Mouse (Mus musculus): ENCODE results near the gene Mmab. TPM values are rescaled to one million over a fixed set of nuclear protein-coding genes. Genes with fewer than 3 reads are reported as not detected.

Mmab gene
- polyA plus RNA-seq, 1 experiment, result 6.7 TPM

DNA sequence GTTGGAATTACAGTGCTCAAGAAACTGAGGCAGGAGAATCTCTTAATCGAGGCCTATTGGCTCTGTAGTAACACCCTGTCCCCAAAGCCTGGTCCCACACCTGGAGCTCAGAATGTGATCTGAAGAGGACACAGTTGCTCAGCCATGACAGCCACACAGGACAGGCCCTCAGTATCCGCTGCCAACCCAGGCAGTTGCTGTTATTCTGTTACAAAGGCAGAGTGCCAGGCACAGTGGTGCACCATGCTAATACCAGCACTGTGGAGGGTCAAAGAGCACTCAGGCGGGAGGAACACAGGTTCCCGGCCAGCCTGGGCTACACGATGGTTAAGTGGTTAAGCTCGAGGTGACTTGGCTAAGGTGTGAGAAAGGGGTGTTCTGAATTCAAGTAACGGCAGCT lies 14.1 kb downstream of the Mmab start:
- no peak overlapping the region for H3K4me3 ChIP-seq (ENCODE audit: low read depth, low read length)
- no peaks in the 10 kb centered on the region for H3K27me3 ChIP-seq (ENCODE audit: control insufficient read depth, insufficient read depth, low read length)
- 56% methylated on average over 7 of the region's 7 CpGs for WGBS
- no peaks in the 10 kb centered on the region for H3K4me1 ChIP-seq (ENCODE audit: control insufficient read depth, insufficient read depth, insufficient read length, low read length)
- TF ChIP-seq CTCF (IDR thresholded peaks at IDR 0.05; ENCODE audit: extremely low read depth, insufficient read length, insufficient replicate concordance, low read depth, low read length) (no peak), POLR2A (IDR thresholded peaks at IDR 0.05; ENCODE audit: low read depth, low read length) (no peak)
- no peak overlapping the region for H3K27ac ChIP-seq (ENCODE audit: insufficient read depth, low read depth, low read length)
- no peaks in the 10 kb centered on the region for H3K36me3 ChIP-seq (ENCODE audit: control insufficient read depth, insufficient read depth, low read length)

DNA sequence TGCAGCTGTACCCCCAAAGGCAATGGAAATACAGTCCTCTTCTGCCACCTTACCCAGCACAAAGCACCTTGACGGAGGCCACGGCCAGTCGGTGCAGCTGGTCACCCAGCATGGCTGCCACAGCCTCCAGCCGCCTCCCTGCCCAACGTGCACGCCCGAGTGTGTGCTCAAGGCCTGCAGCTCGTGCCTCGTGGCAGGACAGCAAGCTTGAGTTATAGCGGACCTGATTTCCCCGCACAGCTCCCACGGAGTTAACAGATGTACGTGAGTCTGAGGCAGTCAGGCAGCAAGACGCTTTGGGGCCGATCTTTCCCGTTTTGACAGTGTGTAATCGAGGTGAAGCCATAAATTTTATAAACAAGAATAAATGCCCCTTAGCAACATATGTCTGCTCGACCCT lies 15.2 kb downstream of the Mmab start:
- Histone ChIP-seq H3K4me1 (ENCODE audit: control insufficient read depth, insufficient read depth, insufficient read length, low read length) (no peaks in the 10 kb centered on the region), H3K27ac (ENCODE audit: insufficient read depth, low read depth, low read length) (no peak overlapping the region), H3K36me3 (ENCODE audit: control insufficient read depth, insufficient read depth, low read length) (no peaks in the 10 kb centered on the region), H3K4me3 (ENCODE audit: low read depth, low read length) (no peak overlapping the region), H3K27me3 (ENCODE audit: control insufficient read depth, insufficient read depth, low read length) (no peaks in the 10 kb centered on the region)
- WGBS, result 59% methylated on average over 18 of the region's 18 CpGs
- TF ChIP-seq CTCF (IDR thresholded peaks at IDR 0.05; ENCODE audit: extremely low read depth, insufficient read length, insufficient replicate concordance, low read depth, low read length) (no peak), POLR2A (IDR thresholded peaks at IDR 0.05; ENCODE audit: low read depth, low read length) (no peak)

DNA sequence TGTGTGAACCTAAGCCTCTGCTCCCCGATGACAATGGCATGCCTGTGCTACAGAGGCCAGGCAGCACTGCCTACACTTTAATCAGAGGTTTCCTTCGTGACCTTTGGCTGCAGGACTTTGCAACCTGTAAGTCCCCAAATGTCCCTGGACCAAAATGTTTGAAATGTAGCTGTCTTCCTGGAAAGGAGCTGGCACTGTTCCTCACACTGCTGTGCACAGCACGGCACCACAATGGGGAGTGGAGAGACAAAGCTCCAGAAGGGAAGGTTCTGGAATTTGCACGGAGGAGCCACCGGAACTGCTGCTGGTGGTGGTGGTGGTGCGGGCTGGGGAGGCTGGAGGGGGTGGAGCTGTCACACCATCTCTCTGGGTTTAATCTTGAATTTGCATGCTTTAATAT lies 17.1 kb downstream of the Mmab start:
- no peak overlapping the region for H3K27ac ChIP-seq (ENCODE audit: insufficient read depth, low read depth, low read length)
- TF ChIP-seq POLR2A (IDR thresholded peaks at IDR 0.05; ENCODE audit: low read depth, low read length) (no peak), CTCF (IDR thresholded peaks at IDR 0.05; ENCODE audit: extremely low read depth, insufficient read length, insufficient replicate concordance, low read depth, low read length) (no peak)
- no peaks in the 10 kb centered on the region for H3K4me1 ChIP-seq (ENCODE audit: control insufficient read depth, insufficient read depth, insufficient read length, low read length)
- H3K36me3 ChIP-seq (ENCODE audit: control insufficient read depth, insufficient read depth, low read length), result no peaks in the 10 kb centered on the region
- H3K27me3 ChIP-seq (ENCODE audit: control insufficient read depth, insufficient read depth, low read length), result no peaks in the 10 kb centered on the region
- H3K4me3 ChIP-seq (ENCODE audit: low read depth, low read length), result no peak overlapping the region
- WGBS, result 69% methylated on average over 6 of the region's 6 CpGs

DNA sequence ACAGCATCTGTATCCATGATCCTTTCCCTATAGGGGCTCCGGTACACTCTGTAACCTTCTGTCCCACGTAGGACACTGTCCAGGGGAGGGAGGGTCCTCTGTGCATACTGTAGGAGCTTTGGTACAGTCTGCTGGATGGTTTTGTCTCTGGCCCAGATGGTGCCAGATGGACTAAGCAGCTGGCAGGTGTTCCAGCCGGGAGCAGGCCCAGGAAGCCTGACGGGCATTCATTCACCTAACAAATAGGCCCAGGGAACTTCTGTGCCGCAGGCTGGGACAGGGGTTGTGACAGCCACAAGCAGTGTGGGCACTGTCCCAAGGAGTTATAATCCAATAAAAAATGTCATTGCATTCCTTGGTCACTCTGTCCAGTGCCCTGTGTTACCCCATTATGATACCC lies 19.9 kb downstream of the Mmab start:
- no peak overlapping the region for H3K27ac ChIP-seq (ENCODE audit: insufficient read depth, low read depth, low read length)
- 72% methylated on average over 5 of the region's 5 CpGs for WGBS
- H3K4me3 ChIP-seq (ENCODE audit: low read depth, low read length), result no peak overlapping the region
- peaks cover 19% of the 10 kb centered on the region for H3K36me3 ChIP-seq (ENCODE audit: control insufficient read depth, insufficient read depth, low read length)
- H3K27me3 ChIP-seq (ENCODE audit: control insufficient read depth, insufficient read depth, low read length), result no peaks in the 10 kb centered on the region
- H3K4me1 ChIP-seq (ENCODE audit: control insufficient read depth, insufficient read depth, insufficient read length, low read length), result no peaks in the 10 kb centered on the region
- TF ChIP-seq POLR2A (IDR thresholded peaks at IDR 0.05; ENCODE audit: low read depth, low read length) (no peak), CTCF (IDR thresholded peaks at IDR 0.05; ENCODE audit: extremely low read depth, insufficient read length, insufficient replicate concordance, low read depth, low read length) (no peak)

DNA sequence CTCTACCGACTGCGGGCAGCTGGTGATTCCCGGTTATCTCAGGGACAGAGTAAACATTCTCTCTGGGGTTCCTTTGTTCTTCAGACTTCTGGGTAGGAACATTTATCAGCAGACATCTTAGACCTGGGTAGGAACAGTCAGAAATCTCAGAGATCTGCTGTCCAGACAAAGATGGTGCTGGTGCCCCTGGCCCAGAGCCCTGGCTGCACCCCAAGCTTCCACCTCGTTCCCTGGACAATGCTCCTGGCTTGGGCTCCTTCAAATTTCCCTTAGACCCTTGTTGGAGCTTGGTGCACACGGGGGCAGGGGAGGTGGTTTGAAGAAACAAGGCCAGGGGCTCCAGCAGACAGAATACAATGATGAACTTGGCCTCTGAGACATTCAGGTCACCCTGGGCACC lies 21.3 kb downstream of the Mmab start:
- TF ChIP-seq CTCF (IDR thresholded peaks at IDR 0.05; ENCODE audit: extremely low read depth, insufficient read length, insufficient replicate concordance, low read depth, low read length) (no peak), POLR2A (IDR thresholded peaks at IDR 0.05; ENCODE audit: low read depth, low read length) (no peak)
- Histone ChIP-seq H3K4me1 (ENCODE audit: control insufficient read depth, insufficient read depth, insufficient read length, low read length) (no peaks in the 10 kb centered on the region), H3K27me3 (ENCODE audit: control insufficient read depth, insufficient read depth, low read length) (no peaks in the 10 kb centered on the region), H3K36me3 (ENCODE audit: control insufficient read depth, insufficient read depth, low read length) (peaks cover 31% of the 10 kb centered on the region), H3K27ac (ENCODE audit: insufficient read depth, low read depth, low read length) (no peak overlapping the region), H3K4me3 (ENCODE audit: low read depth, low read length) (no peak overlapping the region)
- WGBS, result 21% methylated on average over 5 of the region's 5 CpGs

DNA sequence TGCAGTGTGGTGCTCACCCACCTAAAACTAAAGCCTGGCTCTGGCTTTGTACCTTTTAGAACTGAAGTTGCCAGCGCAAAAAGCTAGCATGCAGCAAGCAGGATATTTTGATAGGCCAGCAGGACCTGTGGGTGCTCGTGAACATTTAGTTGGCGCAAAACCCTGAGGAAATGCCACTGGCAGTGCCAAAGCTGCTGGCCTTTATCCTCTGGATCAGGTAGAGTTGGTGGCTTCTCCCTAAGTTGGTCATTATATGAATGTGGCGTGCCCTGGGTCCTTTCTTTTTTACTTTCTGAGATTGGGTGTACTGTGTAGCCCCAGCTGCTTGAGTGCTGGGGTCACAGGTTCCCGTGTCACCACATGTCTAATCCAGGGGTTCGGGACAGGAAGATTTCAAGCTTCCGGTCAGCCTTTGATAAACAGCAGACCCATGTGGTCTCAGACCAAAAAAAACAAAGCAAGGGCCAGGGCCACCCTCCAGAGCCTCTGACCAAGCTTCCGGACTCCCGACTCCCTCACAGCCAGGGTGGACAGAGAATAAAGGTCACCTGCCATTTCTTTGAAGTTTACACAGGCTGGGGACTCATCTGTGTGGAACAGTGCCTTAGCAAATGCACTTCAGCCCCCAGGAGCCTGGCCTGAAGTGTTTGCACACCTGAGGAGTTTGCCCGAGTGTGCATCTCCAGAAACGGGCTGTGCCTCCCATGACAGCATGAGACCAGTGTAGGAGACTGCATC lies 22.1 kb downstream of the Mmab start:
- 59% methylated on average over 11 of the region's 11 CpGs for WGBS
- Histone ChIP-seq H3K27ac (ENCODE audit: insufficient read depth, low read depth, low read length) (no peak overlapping the region), H3K4me1 (ENCODE audit: control insufficient read depth, insufficient read depth, insufficient read length, low read length) (no peaks in the 10 kb centered on the region)

DNA sequence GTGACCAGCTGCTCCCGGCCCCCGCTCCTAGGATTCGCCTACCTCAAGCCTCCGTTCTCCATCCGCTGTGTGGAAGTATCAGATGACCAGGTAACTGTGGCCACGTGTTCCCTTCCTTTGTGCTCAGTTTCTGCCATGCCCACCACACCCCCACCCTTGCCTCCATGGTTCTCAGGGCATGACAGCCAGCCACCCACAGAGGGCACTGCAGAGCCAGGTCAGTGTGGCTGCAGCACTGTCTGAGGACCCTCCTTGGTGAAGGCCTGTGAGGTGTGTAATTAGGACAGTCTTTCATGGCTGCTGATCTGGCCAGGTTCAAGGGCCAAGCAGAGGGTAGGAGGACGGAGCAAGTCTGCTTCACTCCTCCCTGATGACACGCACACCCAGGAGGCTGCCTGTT lies 25.3 kb downstream of the Mmab start:
- H3K36me3 ChIP-seq (ENCODE audit: control insufficient read depth, insufficient read depth, low read length), result peaks cover 65% of the 10 kb centered on the region
- 87% methylated on average over 8 of the region's 8 CpGs for WGBS
- H3K4me3 ChIP-seq (ENCODE audit: low read depth, low read length), result no peak overlapping the region
- no peaks in the 10 kb centered on the region for H3K27me3 ChIP-seq (ENCODE audit: control insufficient read depth, insufficient read depth, low read length)
- TF ChIP-seq CTCF (IDR thresholded peaks at IDR 0.05; ENCODE audit: extremely low read depth, insufficient read length, insufficient replicate concordance, low read depth, low read length), result 0 out of 2 replicates have a peak, but pooled peaks have one; percentile 16
- no peak for TF ChIP-seq POLR2A (IDR thresholded peaks at IDR 0.05; ENCODE audit: low read depth, low read length)
- no peaks in the 10 kb centered on the region for H3K4me1 ChIP-seq (ENCODE audit: control insufficient read depth, insufficient read depth, insufficient read length, low read length)
- no peak overlapping the region for H3K27ac ChIP-seq (ENCODE audit: insufficient read depth, low read depth, low read length)

More for the DNA sequence above, 22.1 kb downstream of the Mmab start:
- H3K27me3 ChIP-seq (ENCODE audit: control insufficient read depth, insufficient read depth, low read length), result no peaks in the 10 kb centered on the region
- H3K36me3 ChIP-seq (ENCODE audit: control insufficient read depth, insufficient read depth, low read length), result peaks cover 39% of the 10 kb centered on the region
- H3K4me3 ChIP-seq (ENCODE audit: low read depth, low read length), result no peak overlapping the region
- TF ChIP-seq CTCF (IDR thresholded peaks at IDR 0.05; ENCODE audit: extremely low read depth, insufficient read length, insufficient replicate concordance, low read depth, low read length), result no peak
- no peak for TF ChIP-seq POLR2A (IDR thresholded peaks at IDR 0.05; ENCODE audit: low read depth, low read length)

Measured in small intestine, adult 2 months (tissue).